Mouse (Mus musculus): ENCODE measurements around the gene Slc7a11. TPM values are rescaled to one million over a fixed set of nuclear protein-coding genes. Genes with fewer than 3 reads are reported as not detected.

Slc7a11 gene
- total RNA-seq, 2 experiments from 2014 or later, result 20.3 to 21.4 TPM

- DNase-seq (ENCODE audit: low spot score in 2 of 2), result no peak
Observed at GRCm38 (mm10) chr3:50001635-50002034, 441.8 kb downstream of the Slc7a11 start.

GRCm38 (mm10) chr3:49992891-49993290, 450.5 kb downstream of the Slc7a11 start:
- DNase-seq (ENCODE audit: low spot score in 2 of 2), result no peak

DNA sequence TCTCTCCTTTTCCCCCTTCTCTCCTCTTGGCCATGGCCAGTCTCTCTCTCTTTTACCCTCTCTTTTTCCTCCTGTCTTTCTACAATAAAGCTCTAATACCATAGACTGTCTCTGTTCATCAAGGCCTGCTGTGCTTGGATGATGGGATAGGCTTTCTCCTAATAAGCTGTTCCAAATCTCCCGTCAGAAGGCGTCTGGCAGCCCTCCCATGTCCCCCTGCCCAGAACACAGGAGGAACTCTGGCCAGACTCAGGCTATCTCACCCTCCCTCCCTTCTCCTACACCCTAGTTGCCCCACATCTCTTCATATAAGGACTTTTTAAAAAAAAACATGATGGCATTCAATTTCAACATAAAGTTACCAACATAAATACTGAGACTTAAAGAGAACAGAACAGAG, 456.2 kb downstream of the Slc7a11 start:
- DNase-seq (ENCODE audit: low spot score in 2 of 2), result no peak

DNA sequence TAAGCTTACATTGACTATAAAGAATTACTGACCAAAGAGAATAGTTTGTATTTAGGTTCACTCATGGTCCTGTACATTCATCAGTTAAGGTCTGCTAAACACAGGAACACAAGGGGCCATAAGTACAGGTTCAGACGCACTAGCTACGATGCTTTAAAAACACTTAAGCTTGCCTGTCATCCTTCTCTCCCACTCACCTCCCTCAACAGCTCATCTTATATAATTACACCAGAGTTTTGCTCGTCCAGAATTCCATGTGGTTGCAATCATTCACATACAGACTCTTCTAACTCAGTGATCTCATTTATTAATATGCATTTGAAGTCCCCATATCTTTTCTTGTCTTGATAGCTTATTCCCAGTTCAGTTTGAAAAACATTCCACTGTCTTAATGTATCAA, 458.6 kb downstream of the Slc7a11 start:
- DNase-seq (ENCODE audit: low spot score in 2 of 2), result no peak

DNA sequence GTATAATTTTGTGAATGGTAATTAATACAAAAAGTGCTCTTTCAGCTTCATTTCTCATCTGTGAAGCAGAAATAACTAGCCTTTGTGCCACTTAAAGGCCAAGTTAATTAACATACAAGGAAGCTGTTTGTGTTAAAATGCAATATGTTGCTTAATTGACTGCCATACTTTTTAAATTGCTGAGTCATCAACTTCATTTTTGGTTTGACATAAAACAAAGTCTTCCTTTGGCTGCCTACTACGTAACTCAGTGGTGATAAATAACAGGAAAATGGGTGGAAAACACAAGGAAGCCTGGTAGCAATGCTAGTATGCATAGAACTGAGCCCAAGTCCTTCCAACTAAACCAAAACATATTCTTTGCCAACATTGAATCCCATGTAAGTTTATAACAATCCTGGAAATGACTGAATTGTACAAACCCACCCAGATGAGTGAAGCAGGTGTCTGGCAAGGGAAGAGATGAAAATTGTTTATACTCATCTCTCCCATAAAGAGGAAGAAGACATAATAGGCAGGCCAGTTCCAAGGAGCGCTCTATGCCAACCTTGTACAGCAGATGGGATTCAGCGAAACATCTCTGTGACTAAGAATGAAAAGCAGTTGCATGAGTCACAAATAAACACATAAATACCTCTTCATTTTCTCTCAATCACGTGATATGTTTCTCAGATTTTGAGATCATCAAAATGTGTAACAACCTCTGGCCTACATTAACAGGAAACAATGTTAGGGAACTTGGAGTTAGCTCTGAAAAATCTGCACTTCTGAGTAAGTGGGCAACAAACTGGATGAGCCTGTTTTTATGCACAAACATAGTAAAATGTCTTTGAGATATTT, 459.8 kb downstream of the Slc7a11 start:
- peak; percentile 3 to 46 for DNase-seq (ENCODE audit: low spot score in 2 of 2)

DNA sequence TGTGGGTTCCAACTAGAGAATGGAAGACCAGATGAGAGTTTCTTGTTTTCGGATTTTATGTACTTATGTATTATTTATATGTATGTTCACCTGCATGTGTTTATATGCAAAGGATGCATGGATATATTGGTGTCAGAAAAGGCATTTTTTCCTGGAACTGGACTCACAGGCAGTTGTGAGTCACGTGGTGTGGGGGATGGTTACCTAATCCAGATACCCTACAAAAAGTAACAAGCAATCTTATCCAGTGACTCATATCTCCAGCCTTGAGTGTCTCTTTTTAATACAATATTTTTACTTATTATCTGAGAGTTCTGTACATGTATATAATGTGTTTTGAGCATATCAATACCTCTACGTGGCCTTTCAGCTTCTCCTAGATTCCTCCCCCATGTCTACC, 469.4 kb downstream of the Slc7a11 start:
- DNase-seq (ENCODE audit: low spot score in 2 of 2), result no peak

DNA sequence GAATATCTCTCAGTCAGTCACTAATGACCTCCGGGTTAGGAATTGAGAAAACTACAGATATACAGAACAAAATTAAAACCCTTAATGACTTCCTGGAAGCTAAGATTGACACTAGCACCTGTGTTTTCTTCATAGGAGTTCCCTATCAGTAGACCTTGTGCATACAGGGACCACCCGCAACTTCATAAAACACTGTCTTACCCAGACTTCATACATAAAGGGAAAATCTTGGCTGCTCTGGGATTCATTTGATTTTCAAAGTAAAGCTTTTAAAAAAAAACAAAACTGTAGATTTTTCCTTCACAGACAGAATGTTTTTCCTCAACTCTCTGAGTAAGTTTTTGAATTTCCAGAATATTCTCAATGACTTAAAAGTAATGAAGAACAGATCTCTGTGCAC, 477.8 kb downstream of the Slc7a11 start:
- DNase-seq (ENCODE audit: low spot score in 2 of 2), result no peak

DNA sequence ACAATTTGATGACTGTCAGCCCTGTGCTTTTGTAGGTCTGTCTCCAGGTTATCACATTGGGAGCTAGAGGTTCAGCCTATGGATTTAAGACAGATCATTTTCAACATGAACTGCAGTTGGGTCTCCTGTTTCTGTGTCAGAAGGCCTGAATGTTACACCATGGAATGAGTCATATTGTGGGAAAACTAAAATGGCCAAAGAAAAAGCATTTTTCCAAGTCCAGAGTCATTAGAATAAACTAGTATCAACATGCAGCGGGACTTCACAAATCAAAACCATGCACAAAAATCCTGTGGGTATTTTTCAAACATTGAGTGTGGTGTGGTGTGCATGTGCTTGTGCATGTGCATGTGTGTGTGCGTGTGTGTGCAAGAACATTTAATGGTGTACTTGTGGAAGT, 482.8 kb downstream of the Slc7a11 start:
- DNase-seq (ENCODE audit: low spot score in 2 of 2), result no peak

GRCm38 (mm10) chr3:49946845-49947244, 496.6 kb downstream of the Slc7a11 start:
- no peak for DNase-seq (ENCODE audit: low spot score in 2 of 2)

DNA sequence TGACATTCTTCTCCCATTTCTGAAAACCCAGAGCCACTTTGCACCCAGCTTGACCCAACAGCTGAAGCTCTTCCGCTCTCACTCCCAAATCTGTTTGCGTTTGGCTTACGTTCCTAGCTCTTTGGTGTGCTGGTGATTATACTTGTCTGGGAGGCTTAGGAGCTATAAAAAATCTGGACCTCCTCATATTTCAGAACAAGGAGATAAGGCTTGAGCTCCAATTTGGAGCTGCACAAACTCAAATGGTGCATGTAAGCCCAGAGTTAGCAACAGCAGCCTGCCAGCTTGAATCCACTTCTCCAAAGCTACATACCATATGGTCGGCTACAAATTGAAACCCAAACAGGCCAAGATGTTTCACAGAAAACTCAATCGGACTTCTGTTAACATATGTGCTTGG, 498.6 kb downstream of the Slc7a11 start:
- DNase-seq (ENCODE audit: low spot score in 2 of 2), result peak in 1 of 2 experiments; percentile 70

DNA sequence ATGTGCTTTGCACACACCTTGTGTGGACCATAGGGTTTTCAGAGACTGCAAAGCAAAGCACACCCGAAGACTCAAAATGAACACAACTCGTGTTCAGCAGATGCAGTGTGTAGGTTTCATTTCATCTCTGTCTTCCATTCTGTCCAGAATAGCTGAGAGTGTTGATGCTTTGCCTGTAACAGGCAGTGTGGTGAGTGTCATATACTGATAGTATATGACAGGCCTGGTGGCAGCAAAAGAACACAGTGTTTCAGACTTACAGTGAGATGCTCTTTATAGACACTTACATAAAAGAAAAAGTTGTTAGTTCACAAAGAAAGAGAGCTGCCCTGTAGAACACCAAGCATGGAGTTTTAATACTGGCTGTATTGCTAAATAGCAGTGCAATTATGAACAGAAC, 505.8 kb downstream of the Slc7a11 start:
- DNase-seq (ENCODE audit: low spot score in 2 of 2), result no peak

- DNase-seq (ENCODE audit: low spot score in 2 of 2), result no peak
Observed at GRCm38 (mm10) chr3:49929496-49929895, 513.9 kb downstream of the Slc7a11 start.

- DNase-seq (ENCODE audit: low spot score in 2 of 2), result no peak
Observed at GRCm38 (mm10) chr3:49928509-49929263, 514.7 kb downstream of the Slc7a11 start.

- no peak for DNase-seq (ENCODE audit: low spot score in 2 of 2)
Observed at GRCm38 (mm10) chr3:49913929-49914328, 529.5 kb downstream of the Slc7a11 start.

DNA sequence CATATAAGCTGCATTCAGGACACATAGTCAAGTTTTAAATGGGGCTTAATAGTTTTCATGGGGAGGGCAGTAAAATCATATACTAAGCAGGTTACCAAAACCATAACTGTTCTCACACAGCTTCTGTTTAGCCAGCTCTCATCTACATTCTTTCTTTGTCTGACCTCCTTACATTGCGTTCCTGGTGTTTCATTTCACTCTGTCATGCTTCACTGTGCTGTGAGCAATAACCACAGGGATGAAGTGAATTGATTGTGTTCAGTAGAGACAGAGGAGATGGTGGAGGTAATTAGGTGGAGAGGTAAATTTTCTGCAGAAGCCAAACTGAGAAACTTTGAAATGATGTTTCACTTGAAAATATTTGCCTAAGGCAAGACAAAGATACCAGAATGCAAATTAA, 532.5 kb downstream of the Slc7a11 start:
- no peak for DNase-seq (ENCODE audit: low spot score in 2 of 2)

DNA sequence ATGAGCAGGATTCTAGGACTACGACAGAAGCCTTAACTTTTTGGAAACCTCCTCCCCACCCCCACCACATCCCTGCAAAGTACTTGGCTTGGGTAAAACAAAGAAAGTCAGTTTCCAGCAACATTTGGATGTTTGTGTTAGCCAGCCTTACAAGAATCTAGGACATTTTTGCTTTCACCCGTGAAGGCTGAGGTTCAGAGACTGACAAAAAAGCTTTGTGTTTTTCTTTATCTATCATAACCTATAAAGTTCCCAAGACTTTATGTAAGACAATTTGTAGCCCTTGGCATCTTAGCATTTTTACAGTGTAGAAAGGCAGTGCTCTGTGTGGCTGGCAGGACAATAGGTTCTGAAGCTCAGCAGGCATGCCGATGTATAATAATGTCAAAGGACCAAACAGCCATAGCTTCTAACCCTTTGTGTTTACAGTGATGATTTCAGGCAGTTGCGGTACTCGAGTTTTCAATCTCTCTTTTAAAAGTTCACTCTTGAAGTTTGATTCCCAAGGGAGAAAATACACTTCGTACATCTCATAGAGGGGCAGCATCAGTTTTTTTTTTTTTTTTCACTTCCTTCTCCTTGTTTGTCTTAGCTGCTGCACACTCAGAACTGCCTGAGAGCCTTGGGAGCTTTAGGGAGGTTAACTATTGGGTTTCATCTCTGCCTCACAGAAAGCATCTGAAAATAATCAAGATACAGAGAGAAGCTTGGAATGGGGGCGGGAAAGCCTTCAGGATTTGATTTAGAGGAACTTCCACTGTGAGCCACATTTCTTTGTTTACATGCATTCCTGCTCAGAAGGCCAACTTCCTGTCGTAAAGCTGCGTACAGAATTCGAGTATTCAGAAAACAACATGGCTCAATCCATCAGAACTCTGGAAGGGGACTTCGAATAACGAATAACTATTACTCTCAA, 534.7 kb downstream of the Slc7a11 start:
- no peak for DNase-seq (ENCODE audit: low spot score in 2 of 2)

DNA sequence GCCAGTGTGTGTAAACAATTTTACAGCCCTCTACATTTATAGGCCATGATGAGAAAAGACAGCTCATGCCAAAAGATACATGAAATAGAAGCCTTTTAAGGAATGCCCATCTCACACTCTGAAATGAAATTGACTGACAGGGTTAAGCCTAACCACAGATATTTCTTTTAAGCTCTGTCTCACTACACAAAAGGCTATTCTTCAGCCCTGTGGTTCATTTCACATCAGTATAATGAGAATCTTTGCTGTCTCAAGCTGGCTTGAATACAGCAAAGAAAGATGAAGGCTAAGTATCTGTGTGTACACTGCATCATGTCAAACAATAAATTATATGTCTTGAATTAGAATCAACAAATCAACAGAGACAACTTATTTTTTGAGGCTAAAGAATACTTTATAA, 549.5 kb downstream of the Slc7a11 start:
- no peak for DNase-seq (ENCODE audit: low spot score in 2 of 2)

- no peak for DNase-seq (ENCODE audit: low spot score in 2 of 2)
Observed at GRCm38 (mm10) chr3:49887359-49887758, 556.1 kb downstream of the Slc7a11 start.

DNA sequence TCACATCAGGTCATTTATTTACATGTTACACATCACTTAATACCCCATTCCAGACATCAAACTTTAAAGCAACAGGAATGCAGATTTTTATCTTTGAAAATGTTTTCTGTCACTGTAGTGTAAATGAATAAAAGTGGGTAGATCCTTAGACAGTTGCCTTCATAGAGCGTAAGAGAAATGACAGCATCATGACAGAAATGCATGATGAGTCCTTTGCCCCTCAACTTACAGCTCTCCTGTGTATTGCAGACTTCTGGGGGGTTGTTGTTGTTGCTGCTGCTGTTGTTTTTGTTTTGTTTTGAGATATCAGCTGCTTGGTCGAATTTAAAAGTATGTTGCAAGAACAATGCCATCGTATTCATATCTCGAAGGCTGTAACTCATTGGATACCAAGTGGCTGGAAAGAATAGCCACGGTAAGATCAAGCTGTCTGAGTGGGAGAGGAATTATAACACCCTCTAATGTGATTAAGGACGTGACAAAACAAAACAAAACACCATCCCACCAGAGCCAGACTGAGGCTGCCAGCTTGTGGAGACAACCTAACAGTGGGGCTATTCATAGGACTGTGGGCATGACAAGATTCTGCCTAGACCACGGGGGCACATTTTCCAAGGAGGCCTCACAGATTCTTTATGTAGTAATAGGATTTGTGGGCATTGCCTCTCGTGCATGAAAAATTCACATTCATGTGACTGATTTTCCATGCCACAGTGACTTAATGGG, 557.0 kb downstream of the Slc7a11 start:
- DNase-seq (ENCODE audit: low spot score in 2 of 2), result no peak

- DNase-seq (ENCODE audit: low spot score in 2 of 2), result no peak
Observed at GRCm38 (mm10) chr3:49880496-49880895, 562.9 kb downstream of the Slc7a11 start.

- DNase-seq (ENCODE audit: low spot score in 2 of 2), result no peak
Observed at GRCm38 (mm10) chr3:49870786-49871185, 572.6 kb downstream of the Slc7a11 start.

Data from layer of hippocampus, postnatal 14 days (tissue).